Mouse (Mus musculus) T-helper 1 cell (primary cell): ENCODE results near the gene Atg4b.

Source experiments
- in situ Hi-C: fragments of 300-600 bp; cut with MboI, MseI; formaldehyde crosslinking; loops from one replicate; pipeline ENCODE4 v1.15.1; 2025; ENCODE audit warnings: high pct_unique_total_duplicates

Gene Atg4b

DNA sequence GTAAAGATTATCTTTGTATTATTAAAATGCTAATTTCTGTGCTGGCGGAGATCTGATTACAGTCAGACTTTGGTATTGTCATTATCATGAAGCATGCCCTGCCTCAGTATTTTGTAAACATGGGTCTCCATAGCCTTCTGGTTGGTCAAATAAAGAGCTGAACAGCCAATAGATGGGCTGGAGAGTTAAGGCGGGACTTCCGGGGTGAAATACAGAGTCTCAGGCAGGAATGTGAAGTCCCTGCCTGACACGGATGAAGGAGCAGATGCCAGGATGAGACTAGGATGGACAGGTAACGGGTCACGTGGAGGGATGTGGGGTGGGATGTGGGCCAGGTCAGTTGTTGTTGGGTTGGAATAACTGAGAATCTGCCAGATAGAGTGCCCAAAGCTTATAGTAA is at the start of gene Atg4b:
Gene Atg4b, plus strand, starts transcription at position 211 of the 400 bp plus-strand sequence.
- in situ Hi-C loops, result no loop called here

GRCm38 (mm10) chr1:93702106-93702505 is 49.2 kb upstream of the Atg4b start:
- in situ Hi-C loops, result no loop called here

- in situ Hi-C loops, result no loop called here
Observed at GRCm38 (mm10) chr1:93703472-93704048, 47.7 kb upstream of the Atg4b start.

DNA sequence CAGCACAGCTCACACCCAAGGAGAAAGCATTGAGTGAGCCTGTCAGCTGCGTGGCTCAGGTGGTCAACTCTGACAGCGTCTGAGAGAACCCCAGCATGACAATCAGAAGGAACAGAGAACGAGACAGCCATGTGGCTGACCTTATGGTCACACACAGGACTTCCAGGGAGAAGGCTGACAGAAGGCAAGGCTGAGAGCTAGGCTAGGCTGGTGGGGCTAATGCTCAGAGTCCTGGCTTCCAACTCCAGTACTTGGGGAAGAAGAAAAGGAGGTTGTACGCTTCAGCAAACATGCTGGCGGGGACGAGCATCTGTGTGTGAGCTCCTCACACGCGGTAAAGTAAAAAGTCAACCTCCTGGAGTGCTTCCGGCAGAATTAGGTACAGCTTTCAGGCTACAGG is 47.0 kb upstream of the Atg4b start:
- in situ Hi-C loops, result no loop called here

DNA sequence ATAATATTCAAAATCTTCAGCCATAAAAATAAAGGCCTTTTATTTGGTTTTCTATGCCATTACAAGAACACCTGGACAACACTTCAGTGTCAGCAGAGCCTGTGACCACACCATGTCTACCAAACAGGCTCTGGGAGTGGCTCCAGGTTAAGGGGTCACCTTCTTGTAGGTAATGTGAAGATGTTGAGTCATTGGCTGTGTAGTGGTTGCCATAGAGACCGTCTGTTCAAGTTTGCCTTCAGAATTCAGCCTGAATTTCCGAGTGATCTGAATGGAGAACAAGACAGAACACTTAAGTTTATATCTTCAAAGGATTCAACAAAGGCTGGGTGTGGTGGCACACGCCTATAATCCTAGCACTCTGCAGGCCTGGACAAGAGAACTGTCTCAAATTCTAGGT is 45.9 kb upstream of the Atg4b start:
- in situ Hi-C loops, result no loop called here

DNA sequence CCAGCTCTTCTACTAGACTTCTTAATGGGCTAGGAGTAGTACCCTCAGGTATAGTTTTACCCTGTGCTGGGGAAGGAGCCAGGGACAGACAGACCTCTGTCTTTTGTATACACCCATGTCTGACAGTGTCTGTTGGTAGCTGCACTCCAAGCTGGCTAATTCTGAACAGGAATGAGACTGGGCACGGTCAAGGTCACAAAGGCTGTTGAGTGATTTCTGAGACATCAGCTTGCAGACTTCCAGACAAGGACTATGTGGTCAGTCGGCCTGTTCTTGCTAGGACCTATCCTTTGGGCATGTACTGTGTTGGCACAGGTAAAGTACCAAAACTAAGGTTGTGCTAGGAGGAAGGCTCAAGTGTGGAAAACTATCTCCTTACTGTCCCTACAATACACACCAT is 35.1 kb upstream of the Atg4b start:
- in situ Hi-C loops, result no loop called here

GRCm38 (mm10) chr1:93721557-93721956 is 29.7 kb upstream of the Atg4b start:
- in situ Hi-C loops, result no loop called here

DNA sequence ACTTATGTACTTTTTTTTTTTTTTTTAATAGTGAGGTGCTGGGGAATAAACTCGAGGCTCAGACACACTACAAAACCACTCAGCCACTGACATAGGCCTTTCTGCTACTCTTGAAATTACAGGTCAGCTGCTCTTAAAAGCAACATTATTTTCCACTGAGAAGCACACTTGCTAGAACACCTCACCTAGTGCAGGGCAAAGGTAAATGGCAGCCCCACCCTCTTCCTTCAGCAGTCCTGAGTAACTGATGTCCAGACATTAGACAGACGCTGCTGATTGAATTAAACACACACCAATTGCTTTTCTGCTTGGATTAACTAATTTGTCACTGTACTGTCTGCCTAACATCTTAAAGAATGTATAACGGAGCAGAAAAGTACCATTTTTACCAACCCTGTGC is 26.7 kb upstream of the Atg4b start:
- in situ Hi-C loops, result no loop called here

GRCm38 (mm10) chr1:93725665-93726064 is 25.6 kb upstream of the Atg4b start:
- in situ Hi-C loops, result no loop called here

DNA sequence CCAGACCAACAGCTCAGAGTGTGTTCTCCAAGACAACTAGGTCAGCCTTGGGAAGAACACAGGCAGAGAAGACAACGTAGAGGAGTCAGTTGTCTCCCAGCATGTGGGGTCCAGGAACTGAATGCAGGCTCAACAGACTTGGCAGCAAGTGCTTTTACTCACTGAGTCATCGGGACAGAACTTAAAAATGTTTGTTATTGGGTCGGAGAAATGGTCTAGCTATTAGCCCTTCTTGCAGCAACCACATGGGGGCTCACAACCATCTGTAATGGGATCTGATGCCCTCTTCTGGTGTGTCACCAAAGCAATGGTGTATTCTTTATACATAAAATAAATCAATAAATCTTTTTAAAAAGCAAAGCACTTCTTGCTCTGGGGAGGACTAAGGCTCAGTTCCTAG is 25.2 kb upstream of the Atg4b start:
- in situ Hi-C loops, result no loop called here

DNA sequence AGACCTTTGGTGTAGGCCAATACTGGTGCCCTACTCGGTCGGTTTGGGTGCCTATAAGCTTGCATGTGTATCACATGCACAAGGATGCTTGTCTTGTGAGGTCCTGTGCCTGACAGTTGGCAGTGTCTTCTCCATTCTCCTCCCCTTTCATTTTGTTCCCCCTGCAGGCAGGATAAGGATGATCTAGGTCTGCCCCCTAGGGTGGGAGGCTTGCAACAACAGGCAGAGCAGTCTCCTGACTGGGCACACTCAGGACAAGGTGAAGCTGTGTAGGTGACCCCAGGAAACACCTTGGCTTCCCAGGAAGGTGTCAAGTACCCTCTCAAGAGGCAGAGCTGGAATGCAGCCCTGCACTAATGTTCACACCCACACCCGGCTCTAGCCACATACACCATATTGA is 24.3 kb upstream of the Atg4b start:
- in situ Hi-C loops, result no loop called here

DNA sequence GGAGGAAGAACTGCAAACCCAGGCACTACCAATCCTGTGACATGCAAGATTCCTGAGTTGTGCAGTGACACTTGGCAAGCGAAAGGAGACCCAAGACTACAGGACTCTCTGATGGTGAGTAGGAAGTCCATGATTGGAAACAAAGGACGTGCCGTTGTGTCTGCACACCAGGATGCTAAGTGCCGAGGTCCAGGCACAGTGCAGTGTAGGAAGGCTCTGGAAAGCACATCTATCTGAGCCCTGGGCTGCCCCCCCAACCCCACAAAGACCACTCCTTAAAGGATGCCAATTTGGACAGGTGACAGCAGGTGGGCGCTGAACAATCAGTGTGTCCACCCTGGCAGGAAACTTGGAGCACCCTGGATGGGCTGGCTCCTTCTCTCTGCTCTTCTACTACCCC is 20.2 kb upstream of the Atg4b start:
- in situ Hi-C loops, result loop anchor here (10.0 kb wide), 1 partner anchor 1086 kb away; the partner anchor contains the start of genes Cops9 and Otos

GRCm38 (mm10) chr1:93731880-93732281 is 19.4 kb upstream of the Atg4b start:
- in situ Hi-C loops, result loop anchor here (10.0 kb wide), 1 partner anchor 1087 kb away; the partner anchor contains the start of genes Cops9 and Otos

- in situ Hi-C loops, result loop anchor here (10.0 kb wide), 1 partner anchor 1091 kb away; the partner anchor contains the start of genes Cops9 and Otos
Observed at GRCm38 (mm10) chr1:93735859-93736258, 15.4 kb upstream of the Atg4b start.

DNA sequence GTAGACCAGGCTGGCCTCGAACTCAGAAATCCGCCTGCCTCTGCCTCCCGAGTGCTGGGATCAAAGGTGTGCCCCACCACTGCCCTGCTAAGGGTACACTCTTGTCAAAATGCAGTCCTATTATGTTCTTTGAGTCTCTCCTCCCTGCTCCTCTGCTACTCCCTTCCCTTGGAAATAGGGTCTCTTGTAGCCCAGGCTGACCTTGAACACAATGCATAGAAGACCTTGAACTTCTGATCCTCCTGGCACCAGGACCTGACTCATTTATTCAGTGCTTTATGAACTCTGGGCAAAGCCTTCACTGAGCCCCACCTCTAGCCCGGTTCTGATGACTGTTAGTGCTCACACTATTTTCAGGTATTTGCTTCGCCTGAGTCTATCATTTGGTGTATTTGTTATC is 13.6 kb upstream of the Atg4b start:
- in situ Hi-C loops, result loop anchor here (10.0 kb wide), 1 partner anchor 1093 kb away; the partner anchor contains the start of genes Cops9 and Otos

DNA sequence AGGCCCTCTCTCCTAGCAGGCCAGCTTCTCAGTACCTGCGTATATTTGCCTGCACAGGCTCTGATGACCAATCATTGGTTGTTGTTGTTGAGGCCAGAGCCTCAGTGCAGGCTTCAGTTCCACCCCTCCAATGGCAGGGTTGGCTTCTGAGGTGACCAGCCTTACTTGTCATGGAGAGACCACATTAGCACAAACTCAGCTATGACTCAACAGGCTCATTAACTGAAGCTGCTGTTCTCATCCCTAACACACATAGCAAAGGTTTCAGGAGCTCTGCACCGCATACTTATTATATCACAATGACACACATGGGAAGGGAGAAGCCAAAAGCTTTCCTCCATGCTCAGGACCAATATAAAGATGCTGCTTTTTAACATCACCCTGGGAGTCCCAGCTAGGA is 10.6 kb upstream of the Atg4b start:
- in situ Hi-C loops, result no loop called here

- in situ Hi-C loops, result no loop called here
Observed at GRCm38 (mm10) chr1:93741987-93742386, 9.3 kb upstream of the Atg4b start.

DNA sequence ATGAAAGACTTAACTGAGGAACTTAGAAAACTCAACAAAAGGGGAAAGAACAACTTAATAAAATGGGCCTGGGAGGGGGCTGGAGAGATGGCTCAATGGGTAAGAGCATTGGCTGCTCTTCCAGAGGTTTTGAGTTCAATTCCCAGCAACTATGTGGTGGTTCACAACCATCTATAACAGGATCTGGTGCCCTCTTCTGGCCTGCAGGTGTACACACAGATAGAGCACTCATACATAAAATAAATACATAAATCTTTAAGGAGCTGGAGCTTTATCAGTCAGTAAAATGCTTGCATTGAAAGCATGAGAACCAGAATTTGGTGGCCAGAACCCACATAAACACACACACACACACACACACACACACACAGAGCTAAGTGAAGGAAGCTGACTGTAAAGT is 8.4 kb upstream of the Atg4b start:
- in situ Hi-C loops, result no loop called here

DNA sequence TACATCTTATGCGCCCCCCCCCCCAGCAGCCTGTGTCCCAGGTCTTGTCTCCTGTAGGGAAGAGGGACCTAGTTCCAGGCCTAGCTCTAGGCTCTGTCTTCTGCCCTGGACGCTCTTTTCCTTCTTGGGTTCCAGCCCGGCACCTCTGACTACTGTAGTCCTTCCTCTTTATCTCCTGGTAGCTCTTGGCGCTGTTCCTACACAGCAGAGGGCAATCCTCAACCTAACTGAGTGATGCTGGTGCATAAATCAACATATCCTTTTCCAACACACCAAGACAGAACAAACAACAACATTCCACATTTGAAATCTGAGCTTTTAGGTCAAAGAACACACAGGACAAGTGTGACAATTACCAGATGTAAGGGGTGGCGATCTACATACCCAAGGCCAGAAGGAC is 5.1 kb upstream of the Atg4b start:
- in situ Hi-C loops, result no loop called here

DNA sequence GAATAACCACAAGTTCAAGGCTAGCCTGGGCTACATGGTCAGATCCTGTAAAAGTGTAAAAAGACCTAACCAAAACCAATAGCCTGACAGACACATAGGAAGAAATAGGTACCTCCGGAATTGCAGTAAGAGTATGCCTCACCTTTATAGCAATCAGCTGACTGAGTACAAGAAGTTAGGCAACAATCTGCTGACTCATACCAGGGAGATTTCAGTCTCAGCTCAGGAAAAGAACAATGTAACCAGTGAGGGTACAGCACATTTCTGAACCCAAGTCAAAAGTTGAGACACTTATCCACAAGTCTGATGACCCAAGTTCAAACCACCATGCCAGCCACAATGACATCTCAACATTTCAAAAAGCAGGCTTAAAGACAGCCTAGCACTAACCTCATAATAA is 2.8 kb upstream of the Atg4b start:
- in situ Hi-C loops, result no loop called here

DNA sequence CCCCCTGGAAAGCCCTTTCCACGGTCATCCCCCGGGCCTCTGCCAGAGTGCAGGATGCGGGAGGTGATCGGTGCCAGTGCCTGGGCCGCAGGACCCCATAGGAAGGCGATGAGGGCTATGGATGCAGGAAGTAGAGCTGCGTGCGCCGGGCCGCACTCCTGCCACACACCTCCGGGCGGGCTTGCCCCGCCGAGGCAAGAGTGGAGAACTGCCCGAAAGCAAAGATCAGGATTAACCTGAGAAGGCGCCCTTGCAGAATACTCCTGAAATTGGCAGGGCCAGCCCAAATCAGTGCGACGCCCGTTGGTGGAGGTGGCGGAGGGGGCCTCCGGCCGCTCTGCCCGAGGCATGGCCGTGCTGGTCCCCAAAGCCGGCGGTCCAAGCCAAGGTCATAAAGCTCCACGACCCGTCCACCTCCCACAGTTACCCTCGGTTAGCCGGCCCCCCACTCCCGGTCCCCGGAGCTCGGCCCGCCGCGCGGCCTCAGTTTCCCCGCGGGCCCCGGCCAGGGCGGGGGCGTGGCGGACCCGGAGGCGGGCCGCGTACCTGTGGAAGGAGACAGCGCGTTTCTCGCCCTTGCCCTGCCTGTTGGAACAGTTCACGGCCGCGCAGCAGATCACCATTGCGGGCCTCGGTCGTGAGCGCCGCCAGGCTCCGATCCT is 2.7 kb downstream of the Atg4b start:
- in situ Hi-C loops, result no loop called here

DNA sequence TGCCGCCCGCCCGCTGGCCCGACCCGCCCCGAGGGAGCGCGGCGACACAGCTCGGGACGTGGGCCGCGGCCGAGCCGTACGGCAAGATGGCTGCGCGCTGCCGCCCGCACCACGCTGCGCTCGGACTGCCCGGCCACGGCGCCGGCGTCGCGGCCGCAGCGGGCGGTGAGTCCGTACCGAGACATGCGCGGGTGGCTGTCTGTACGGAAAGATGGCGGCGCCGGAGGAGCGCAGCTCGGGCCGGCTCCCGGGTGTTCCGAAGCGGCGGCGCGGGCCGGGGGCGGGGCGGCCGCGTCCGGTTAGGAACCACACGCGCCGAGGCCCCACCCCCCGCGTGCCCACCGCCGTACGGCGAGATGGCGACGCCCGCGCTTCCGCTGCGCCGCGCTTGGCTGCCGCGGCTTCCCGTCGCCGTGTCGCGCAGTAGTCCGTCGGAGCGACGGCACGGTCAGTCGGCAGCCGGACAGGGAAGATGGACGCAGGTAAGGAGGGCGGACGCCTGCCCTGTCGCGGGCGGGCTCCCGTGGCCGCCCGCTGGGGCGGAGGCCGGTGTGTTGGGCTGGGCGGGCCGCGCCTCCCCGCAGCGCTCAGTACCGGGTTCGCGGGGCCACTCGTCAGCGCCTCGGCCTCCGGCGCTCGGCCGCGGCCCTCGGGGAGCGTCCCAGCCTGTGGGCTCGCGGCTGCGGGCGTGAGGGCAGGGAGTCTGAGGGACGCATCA is 3.4 kb downstream of the Atg4b start, which contains the start of gene Thap4:
Gene Thap4, minus strand, starts transcription at position 292 of the 718 bp plus-strand sequence.
- in situ Hi-C loops, result no loop called here

GRCm38 (mm10) chr1:93755291-93755610 is 4.0 kb downstream of the Atg4b start:
- in situ Hi-C loops, result no loop called here
